Mouse (Mus musculus): Measurements from ENCODE around the gene Myh14. TPM values are rescaled to one million over a fixed set of nuclear protein-coding genes. Genes with fewer than 3 reads are reported as not detected.

Myh14 gene
- polyA plus RNA-seq, 1 experiment: 0.02 TPM

- H3K4me1 ChIP-seq: peaks cover 12% of the 10 kb centered on the region
- H3K27me3 ChIP-seq (replicated peaks): peaks cover 83% of the 10 kb centered on the region
- H3K9me3 ChIP-seq: peaks cover 4% of the 10 kb centered on the region
- H3K36me3 ChIP-seq (replicated peaks; ENCODE audit: low read length): no peaks in the 10 kb centered on the region
- no peak for TF ChIP-seq FLI1 (IDR thresholded peaks at IDR 0.05; ENCODE audit: low read length)
- no peak for TF ChIP-seq GATA1 (IDR thresholded peaks at IDR 0.05; ENCODE audit: borderline replicate concordance, low read length)
- H3K4me3 ChIP-seq (replicated peaks): no peak overlapping the region
Measured at GRCm38 (mm10) chr7:44597666-44598065, 73.0 kb downstream of the Myh14 start.

- peaks cover 12% of the 10 kb centered on the region for H3K4me1 ChIP-seq
- peaks cover 83% of the 10 kb centered on the region for H3K27me3 ChIP-seq (replicated peaks)
Measured at GRCm38 (mm10) chr7:44596996-44597538, 73.6 kb downstream of the Myh14 start.

GRCm38 (mm10) chr7:44596051-44596450 lies 74.6 kb downstream of the Myh14 start:
- Histone ChIP-seq H3K4me3 (replicated peaks) (no peak overlapping the region), H3K9me3 (peaks cover 4% of the 10 kb centered on the region), H3K4me1 (peaks cover 20% of the 10 kb centered on the region), H3K27me3 (replicated peaks) (peaks cover 83% of the 10 kb centered on the region), H3K36me3 (replicated peaks; ENCODE audit: low read length) (no peaks in the 10 kb centered on the region)
- no peak for TF ChIP-seq GATA1 (IDR thresholded peaks at IDR 0.05; ENCODE audit: borderline replicate concordance, low read length)
- TF ChIP-seq FLI1 (IDR thresholded peaks at IDR 0.05; ENCODE audit: low read length): no peak

More at GRCm38 (mm10) chr7:44596996-44597538, 73.6 kb downstream of the Myh14 start:
- Histone ChIP-seq H3K36me3 (replicated peaks; ENCODE audit: low read length) (no peaks in the 10 kb centered on the region), H3K4me3 (replicated peaks) (no peak overlapping the region), H3K9me3 (peaks cover 4% of the 10 kb centered on the region)
- TF ChIP-seq FLI1 (IDR thresholded peaks at IDR 0.05; ENCODE audit: low read length) (no peak), GATA1 (IDR thresholded peaks at IDR 0.05; ENCODE audit: borderline replicate concordance, low read length) (no peak)

- Histone ChIP-seq H3K36me3 (replicated peaks; ENCODE audit: low read length) (no peaks in the 10 kb centered on the region), H3K4me1 (peaks cover 29% of the 10 kb centered on the region), H3K27me3 (replicated peaks) (peaks cover 82% of the 10 kb centered on the region), H3K4me3 (replicated peaks) (no peak overlapping the region), H3K9me3 (peaks cover 4% of the 10 kb centered on the region)
- TF ChIP-seq GATA1 (IDR thresholded peaks at IDR 0.05; ENCODE audit: borderline replicate concordance, low read length): no peak
- TF ChIP-seq FLI1 (IDR thresholded peaks at IDR 0.05; ENCODE audit: low read length): no peak
Measured at GRCm38 (mm10) chr7:44595131-44595561, 75.5 kb downstream of the Myh14 start.

GRCm38 (mm10) chr7:44594291-44594690 lies 76.4 kb downstream of the Myh14 start:
- TF ChIP-seq GATA1 (IDR thresholded peaks at IDR 0.05; ENCODE audit: borderline replicate concordance, low read length) (no peak), FLI1 (IDR thresholded peaks at IDR 0.05; ENCODE audit: low read length) (no peak)
- Histone ChIP-seq H3K36me3 (replicated peaks; ENCODE audit: low read length) (no peaks in the 10 kb centered on the region), H3K4me3 (replicated peaks) (no peak overlapping the region), H3K4me1 (peaks cover 37% of the 10 kb centered on the region), H3K9me3 (peaks cover 4% of the 10 kb centered on the region), H3K27me3 (replicated peaks) (peaks cover 82% of the 10 kb centered on the region)

- Histone ChIP-seq H3K4me3 (replicated peaks) (peak overlapping the region; percentile 50), H3K36me3 (replicated peaks; ENCODE audit: low read length) (no peaks in the 10 kb centered on the region), H3K4me1 (peaks cover 42% of the 10 kb centered on the region), H3K9me3 (peaks cover 4% of the 10 kb centered on the region), H3K27me3 (replicated peaks) (peaks cover 82% of the 10 kb centered on the region)
- TF ChIP-seq FLI1 (IDR thresholded peaks at IDR 0.05; ENCODE audit: low read length) (no peak), GATA1 (IDR thresholded peaks at IDR 0.05; ENCODE audit: borderline replicate concordance, low read length) (no peak)
Measured at GRCm38 (mm10) chr7:44593775-44594174, 76.9 kb downstream of the Myh14 start.

- TF ChIP-seq GATA1 (IDR thresholded peaks at IDR 0.05; ENCODE audit: borderline replicate concordance, low read length): no peak
- no peak for TF ChIP-seq FLI1 (IDR thresholded peaks at IDR 0.05; ENCODE audit: low read length)
- Histone ChIP-seq H3K27me3 (replicated peaks) (peaks cover 84% of the 10 kb centered on the region), H3K4me1 (peaks cover 50% of the 10 kb centered on the region), H3K9me3 (peaks cover 4% of the 10 kb centered on the region), H3K36me3 (replicated peaks; ENCODE audit: low read length) (no peaks in the 10 kb centered on the region), H3K4me3 (replicated peaks) (no peak overlapping the region)
Measured at GRCm38 (mm10) chr7:44593051-44593450, 77.6 kb downstream of the Myh14 start.

- Histone ChIP-seq H3K27me3 (replicated peaks) (peaks cover 91% of the 10 kb centered on the region), H3K36me3 (replicated peaks; ENCODE audit: low read length) (no peaks in the 10 kb centered on the region), H3K4me1 (peaks cover 64% of the 10 kb centered on the region), H3K4me3 (replicated peaks) (peak overlapping the region; percentile 91), H3K9me3 (peaks cover 4% of the 10 kb centered on the region)
- no peak for TF ChIP-seq GATA1 (IDR thresholded peaks at IDR 0.05; ENCODE audit: borderline replicate concordance, low read length)
- no peak for TF ChIP-seq FLI1 (IDR thresholded peaks at IDR 0.05; ENCODE audit: low read length)
Measured at GRCm38 (mm10) chr7:44591348-44592116, 79.1 kb downstream of the Myh14 start.

GRCm38 (mm10) chr7:44590402-44591347 lies 80.0 kb downstream of the Myh14 start, which contains the start of gene Kcnc3:
TSS of gene Kcnc3 (plus strand) at chr7:44590664.
- TF ChIP-seq FLI1 (IDR thresholded peaks at IDR 0.05; ENCODE audit: low read length): no peak
- no peak for TF ChIP-seq GATA1 (IDR thresholded peaks at IDR 0.05; ENCODE audit: borderline replicate concordance, low read length)
- Histone ChIP-seq H3K9me3 (peaks cover 9% of the 10 kb centered on the region), H3K27me3 (replicated peaks) (peaks cover 95% of the 10 kb centered on the region), H3K4me3 (replicated peaks) (peak within 1 kb of the TSS; percentile 91), H3K36me3 (replicated peaks; ENCODE audit: low read length) (no peaks in the 10 kb centered on the region), H3K4me1 (peaks cover 66% of the 10 kb centered on the region)

Data from megakaryocyte, embryonic 14.5 days (primary cell).